In genomic region chr14:120835758-120836157, GRCm38 (mm10) we compare ENCODE assay signal across 18 mouse cellular contexts.
A peak's percentile ranks its signal among the peaks of the same experiment; 100 is the strongest.
DNase-seq lines count a peak whose midpoint lies in the region; ATAC-seq and TF ChIP-seq lines count a peak whose summit lies in the region.
"Had no signal": no experiment of that assay in that cellular context is flagged by ENCODE, and none has a peak within 500 bp of the region (broad histone marks: within the 10 kb centered on the region; RNA-seq: fewer than 3 reads in every experiment).

No protein-coding gene starts in this region.

- no peaks in the 10 kb centered on the region for H3K9me3 ChIP-seq in embryonic facial prominence, embryonic 14.5 days (ENCODE audit: control insufficient read depth, low read length)
- H3K9me3 ChIP-seq in embryonic facial prominence, embryonic 10.5 days, result no peaks in the 10 kb centered on the region
- no peaks in the 10 kb centered on the region for H3K9me3 ChIP-seq in hindbrain, postnatal 0 days (ENCODE audit: low read length)
- H3K9me3 ChIP-seq in hindbrain, embryonic 13.5 days, result no peaks in the 10 kb centered on the region
- no peaks in the 10 kb centered on the region for H3K9me3 ChIP-seq in midbrain, embryonic 14.5 days (ENCODE audit: control insufficient read depth, low read length)
- no peaks in the 10 kb centered on the region for H3K9me3 ChIP-seq in midbrain, embryonic 11.5 days (ENCODE audit: control insufficient read depth, low read length)
- H3K9me3 ChIP-seq: heart, embryonic 13.5 days; hindbrain, embryonic 12.5 days; midbrain, embryonic 13.5 days had no signal

- no peak overlapping the region for H3K27ac ChIP-seq in embryonic facial prominence, embryonic 14.5 days (replicated peaks; ENCODE audit: low read depth, low read length)
- no peak overlapping the region for H3K27ac ChIP-seq in embryonic facial prominence, embryonic 10.5 days (replicated peaks)
- no peak overlapping the region for H3K27ac ChIP-seq in hindbrain, postnatal 0 days
- no peak overlapping the region for H3K27ac ChIP-seq in hindbrain, embryonic 13.5 days
- no peak overlapping the region for H3K27ac ChIP-seq in midbrain, embryonic 14.5 days (replicated peaks; ENCODE audit: low read depth, low read length)
- H3K27ac ChIP-seq in midbrain, embryonic 11.5 days (ENCODE audit: low read depth, low read length), result no peak overlapping the region
- H3K27ac ChIP-seq: heart, embryonic 13.5 days; hindbrain, embryonic 12.5 days; midbrain, embryonic 13.5 days had no signal

- no peaks in the 10 kb centered on the region for H3K36me3 ChIP-seq in embryonic facial prominence, embryonic 14.5 days (ENCODE audit: control insufficient read depth, insufficient read depth, low read length)
- H3K36me3 ChIP-seq in embryonic facial prominence, embryonic 10.5 days (replicated peaks), result no peaks in the 10 kb centered on the region
- H3K36me3 ChIP-seq in hindbrain, postnatal 0 days (ENCODE audit: insufficient read depth, low read length), result no peaks in the 10 kb centered on the region
- H3K36me3 ChIP-seq in hindbrain, embryonic 13.5 days, result no peaks in the 10 kb centered on the region
- no peaks in the 10 kb centered on the region for H3K36me3 ChIP-seq in midbrain, embryonic 14.5 days (ENCODE audit: control insufficient read depth, insufficient read depth, low read length)
- no peaks in the 10 kb centered on the region for H3K36me3 ChIP-seq in midbrain, embryonic 11.5 days (ENCODE audit: control insufficient read depth, insufficient read depth, low read length)
- H3K36me3 ChIP-seq: G1E; heart, embryonic 13.5 days; hindbrain, embryonic 12.5 days; midbrain, embryonic 13.5 days had no signal

- H3K27me3 ChIP-seq in embryonic facial prominence, embryonic 14.5 days (replicated peaks; ENCODE audit: control insufficient read depth, insufficient read depth, low read length), result no peaks in the 10 kb centered on the region
- no peaks in the 10 kb centered on the region for H3K27me3 ChIP-seq in embryonic facial prominence, embryonic 10.5 days (replicated peaks; ENCODE audit: low read depth, poor library complexity, severe bottlenecking)
- no peaks in the 10 kb centered on the region for H3K27me3 ChIP-seq in hindbrain, postnatal 0 days (ENCODE audit: insufficient read depth, low read length)
- no peaks in the 10 kb centered on the region for H3K27me3 ChIP-seq in hindbrain, embryonic 13.5 days
- H3K27me3 ChIP-seq in midbrain, embryonic 14.5 days (ENCODE audit: control insufficient read depth, insufficient read depth, low read length), result no peaks in the 10 kb centered on the region
- H3K27me3 ChIP-seq in midbrain, embryonic 11.5 days (ENCODE audit: control insufficient read depth, insufficient read depth, low read length), result no peaks in the 10 kb centered on the region
- H3K27me3 ChIP-seq: heart, embryonic 13.5 days; hindbrain, embryonic 12.5 days had no signal

- no peak overlapping the region for H3K4me2 ChIP-seq in embryonic facial prominence, embryonic 14.5 days (ENCODE audit: low read depth, low read length)
- H3K4me2 ChIP-seq in hindbrain, postnatal 0 days (ENCODE audit: low read depth, low read length), result no peak overlapping the region
- no peak overlapping the region for H3K4me2 ChIP-seq in hindbrain, embryonic 13.5 days
- no peak overlapping the region for H3K4me2 ChIP-seq in midbrain, embryonic 14.5 days (ENCODE audit: low read length)
- H3K4me2 ChIP-seq in midbrain, embryonic 11.5 days, result no peak overlapping the region
- H3K4me2 ChIP-seq: heart, embryonic 13.5 days; hindbrain, embryonic 12.5 days; midbrain, embryonic 13.5 days had no signal

- WGBS in embryonic facial prominence, embryonic 14.5 days, result 60% methylated on average over 5 of the region's 5 CpGs
- 78% methylated on average over 5 of the region's 5 CpGs for WGBS in embryonic facial prominence, embryonic 10.5 days
- WGBS in hindbrain, postnatal 0 days, result 56% methylated on average over 5 of the region's 5 CpGs
- WGBS in hindbrain, embryonic 13.5 days, result 67% methylated on average over 5 of the region's 5 CpGs
- WGBS in midbrain, embryonic 14.5 days, result 54% methylated on average over 5 of the region's 5 CpGs
- 71% methylated on average over 5 of the region's 5 CpGs for WGBS in midbrain, embryonic 11.5 days

- H3K9ac ChIP-seq in embryonic facial prominence, embryonic 14.5 days (ENCODE audit: low read depth, low read length), result no peak overlapping the region
- no peak overlapping the region for H3K9ac ChIP-seq in hindbrain, postnatal 0 days (replicated peaks; ENCODE audit: low read length)
- H3K9ac ChIP-seq in hindbrain, embryonic 13.5 days, result no peak overlapping the region
- H3K9ac ChIP-seq in midbrain, embryonic 14.5 days (replicated peaks; ENCODE audit: low read length), result no peak overlapping the region
- H3K9ac ChIP-seq in midbrain, embryonic 11.5 days (ENCODE audit: low read length), result no peak overlapping the region
- H3K9ac ChIP-seq: heart, embryonic 13.5 days; hindbrain, embryonic 12.5 days; midbrain, embryonic 13.5 days had no signal

- 0 out of 2 replicates have a peak, but pooled peaks cover 6% of the 10 kb centered on the region for H3K4me1 ChIP-seq in embryonic facial prominence, embryonic 14.5 days (ENCODE audit: control insufficient read depth, insufficient read depth, low read length)
- peaks cover 29% of the 10 kb centered on the region for H3K4me1 ChIP-seq in embryonic facial prominence, embryonic 10.5 days
- 0 out of 2 replicates have a peak, but pooled peaks cover 6% of the 10 kb centered on the region for H3K4me1 ChIP-seq in hindbrain, postnatal 0 days (ENCODE audit: insufficient read depth, low read length)
- H3K4me1 ChIP-seq in hindbrain, embryonic 13.5 days (replicated peaks), result peaks cover 12% of the 10 kb centered on the region
- no peaks in the 10 kb centered on the region for H3K4me1 ChIP-seq in midbrain, embryonic 14.5 days (ENCODE audit: control insufficient read depth, insufficient read depth, low read length)
- peaks cover 4% of the 10 kb centered on the region for H3K4me1 ChIP-seq in midbrain, embryonic 11.5 days (ENCODE audit: control insufficient read depth, insufficient read depth, low read length)

- TF ChIP-seq CTCF in hindbrain, postnatal 0 days (IDR thresholded peaks at IDR 0.05; ENCODE audit: low read depth), result peak; percentile 60

- DNase-seq in embryonic facial prominence, embryonic 14.5 days (ENCODE audit: low spot score), result peak; percentile 61
- no peak for DNase-seq in embryonic facial prominence, embryonic 10.5 days (ENCODE audit: low spot score)
- peak; percentile 60 for DNase-seq in hindbrain, postnatal 0 days (ENCODE audit: low spot score)
- peak; percentile 59 for DNase-seq in midbrain, embryonic 14.5 days
- DNase-seq in midbrain, embryonic 11.5 days (ENCODE audit: low spot score, missing footprints), result no peak
- peak; percentile 65 for DNase-seq in retina, postnatal 1 day
- DNase-seq: cerebellum, adult 18-20 months; embryo, embryonic 11 days; gastrocnemius, postnatal 14 days; kidney, adult 8-10 months; liver; lung, postnatal 14 days had no signal

- H3K4me3 ChIP-seq in embryonic facial prominence, embryonic 14.5 days (ENCODE audit: low read depth, low read length), result no peak overlapping the region
- H3K4me3 ChIP-seq in embryonic facial prominence, embryonic 10.5 days, result no peak overlapping the region
- no peak overlapping the region for H3K4me3 ChIP-seq in hindbrain, postnatal 0 days (ENCODE audit: low read length)
- no peak overlapping the region for H3K4me3 ChIP-seq in hindbrain, embryonic 13.5 days
- H3K4me3 ChIP-seq in midbrain, embryonic 14.5 days (replicated peaks; ENCODE audit: low read depth, low read length), result no peak overlapping the region
- no peak overlapping the region for H3K4me3 ChIP-seq in midbrain, embryonic 11.5 days (ENCODE audit: low read depth, low read length)
- H3K4me3 ChIP-seq: heart, embryonic 13.5 days; hindbrain, embryonic 12.5 days; midbrain, embryonic 13.5 days had no signal

- no peak for ATAC-seq in embryonic facial prominence, embryonic 14.5 days (ENCODE audit: low read depth)
- no peak for ATAC-seq in hindbrain, postnatal 0 days
- no peak for ATAC-seq in hindbrain, embryonic 13.5 days (ENCODE audit: low FRiP score)
- ATAC-seq in midbrain, embryonic 14.5 days (ENCODE audit: low FRiP score, low TSS enrichment), result no peak
- ATAC-seq in midbrain, embryonic 11.5 days (ENCODE audit: low FRiP score), result no peak
- no peak for ATAC-seq in megakaryocyte, adult 5-6 weeks (ENCODE audit: poor library complexity, severe bottlenecking)
- ATAC-seq: midbrain, embryonic 13.5 days had no signal

Comparison
In these comparisons a context has a peak if more than half of its experiments do, and no peak if none do; other contexts are left out.
1. DNase-seq: peak in embryonic facial prominence, embryonic 14.5 days (single experiment), hindbrain, postnatal 0 days (single experiment), midbrain, embryonic 14.5 days (single experiment) and retina, postnatal 1 day (single experiment); none in embryonic facial prominence, embryonic 10.5 days (single experiment) and midbrain, embryonic 11.5 days (single experiment).